Mouse (Mus musculus): Measurements from ENCODE around the gene Crip1. TPM values are rescaled to one million over a fixed set of nuclear protein-coding genes. Genes with fewer than 3 reads are reported as not detected.
A peak's percentile ranks its signal among the peaks of the same experiment; 100 is the strongest.

Crip1 gene
- total and polyA plus RNA-seq, 3 experiments: 282 to 438 TPM; not detected in 1

- TF ChIP-seq NRF1 (IDR thresholded peaks at IDR 0.05; ENCODE audit: insufficient read depth, low read depth, low read length, poor library complexity, severe bottlenecking) (peak; percentile 65), UBTF (IDR thresholded peaks at IDR 0.05; ENCODE audit: borderline replicate concordance, insufficient read depth, low read depth, low read length) (no peak), ZMIZ1 (IDR thresholded peaks at IDR 0.05; ENCODE audit: low read depth, low read length) (peak; percentile 67; the same call in 1 of the 2 replicates), JUND (IDR thresholded peaks at IDR 0.05; ENCODE audit: low read depth, low read length) (no peak), MYB (IDR thresholded peaks at IDR 0.05; ENCODE audit: low read depth, low read length) (no peak; the same call in 1 of the 2 replicates), ETS1 (IDR thresholded peaks at IDR 0.05; ENCODE audit: low read depth, low read length) (peak; percentile 46; the same call in 1 of the 2 replicates), BHLHE40 (IDR thresholded peaks at IDR 0.05; ENCODE audit: borderline replicate concordance, low read depth, low read length) (peak; percentile 61; the same call in 1 of the 2 replicates), EP300 (IDR thresholded peaks at IDR 0.05; ENCODE audit: low read depth in 1 of 2, low read length in 2 of 2) (peak; percentile 31 to 52; a peak in 2 of 4 replicates), USF2 (IDR thresholded peaks at IDR 0.05; ENCODE audit: borderline replicate concordance in 1 of 2, insufficient read depth in 1 of 2, low read depth in 1 of 2, low read length in 2 of 2) (no peak), CHD1 (IDR thresholded peaks at IDR 0.05; ENCODE audit: low read depth, low read length) (no peak; the same call in 1 of the 2 replicates), POLR2A (IDR thresholded peaks at IDR 0.05; ENCODE audit: control insufficient read depth in 1 of 2, insufficient read depth in 1 of 2, low read depth in 1 of 2, low read length in 2 of 2, poor library complexity in 1 of 2) (peak in 1 of 2 experiments; percentile 84; a peak in 2 of 4 replicates), MAZ (IDR thresholded peaks at IDR 0.05; ENCODE audit: low read depth, low read length) (peak; percentile 99), SIN3A (IDR thresholded peaks at IDR 0.05; ENCODE audit: low read length) (peak; percentile 100), MAX (IDR thresholded peaks at IDR 0.05; ENCODE audit: low read length) (peak; percentile 68), MAFK (IDR thresholded peaks at IDR 0.05; ENCODE audit: borderline replicate concordance, low read depth, low read length) (peak; percentile 15; the same call in 1 of the 2 replicates), TCF12 (IDR thresholded peaks at IDR 0.05; ENCODE audit: low read depth, low read length) (0 out of 2 replicates have a peak, but pooled peaks have one; percentile 45), MEF2A (IDR thresholded peaks at IDR 0.05; ENCODE audit: extremely low read depth, insufficient replicate concordance, low read depth, low read length, poor library complexity, severe bottlenecking) (no peak), USF1 (IDR thresholded peaks at IDR 0.05; ENCODE audit: low read depth, low read length) (peak; percentile 27; the same call in 1 of the 2 replicates), CTCF (IDR thresholded peaks at IDR 0.05 in 2 of 3, conservative IDR thresholded peaks at IDR 0.05 in 1 of 3; ENCODE audit: control insufficient read depth in 1 of 3, insufficient read depth in 1 of 3, low read depth in 2 of 3, low read length in 3 of 3, poor library complexity in 1 of 3, severe bottlenecking in 1 of 3) (peak in 1 of 3 experiments; percentile 36; a peak in 2 of 6 replicates), GABPA (IDR thresholded peaks at IDR 0.05; ENCODE audit: low read depth, low read length) (no peak; the same call in 1 of the 2 replicates)
Measured at GRCm38 (mm10) chr12:113139908-113140615, 6.1 kb upstream of the Crip1 start, which contains the start of gene Crip2 (continued).
